Mouse (Mus musculus) neural tube, embryonic 14.5 days (tissue): ENCODE data around the gene Fam131a. TPM values are rescaled to one million over a fixed set of nuclear protein-coding genes. Genes with fewer than 3 reads are reported as not detected.
"Not testable (repeated sequence)": the region's sequence is repeated elsewhere in the genome, so short reads cannot be mapped to it uniquely, and the experiment has no call there.

Experiments
- ATAC-seq: fragments of 200-750 bp; cut with Nextera tagmentation; 2 replicates; pipeline ENCODE4 v1.8.0; 2017; ENCODE audit warnings: low read depth, mild to moderate bottlenecking, moderate TSS enrichment, moderate library complexity
- H3K27ac ChIP-seq: fragments of 300-500 bp; sonication (generic); 2 replicates; pipeline ENCODE4 v1.5.1; 2014; ENCODE audit warnings: low read depth, mild to moderate bottlenecking, control low read depth, low read length, moderate library complexity, mixed read lengths
- H3K27me3 ChIP-seq: fragments of 300-500 bp; sonication (generic); 2 replicates; pipeline ENCODE4 v1.6.1; 2014; ENCODE audit warnings: low read length; ENCODE audit not compliant: control insufficient read depth, insufficient read depth
- H3K36me3 ChIP-seq: fragments of 300-500 bp; sonication (generic); 2 replicates; pipeline ENCODE4 v1.6.1; 2014; ENCODE audit warnings: low read length, mixed read lengths; ENCODE audit not compliant: control insufficient read depth, insufficient read depth
- H3K4me1 ChIP-seq: fragments of 300-500 bp; sonication (generic); 2 replicates; pipeline ENCODE4 v1.6.1; 2014; ENCODE audit warnings: low read length; ENCODE audit not compliant: control insufficient read depth, insufficient read depth
- H3K4me2 ChIP-seq: fragments of 300-500 bp; sonication (generic); 2 replicates; pipeline ENCODE4 v1.6.1; 2014; ENCODE audit warnings: mild to moderate bottlenecking, low read depth, low read length, control low read depth
- H3K4me3 ChIP-seq: fragments of 300-500 bp; sonication (generic); 2 replicates; pipeline ENCODE4 v1.5.1; 2014; ENCODE audit warnings: low read depth, low read length, control low read depth, mixed read lengths
- H3K9ac ChIP-seq: fragments of 300-500 bp; sonication (generic); replicated peaks from 2 replicates; pipeline ENCODE4 v1.6.1; 2014; ENCODE audit warnings: low read depth, mild to moderate bottlenecking, control low read depth, low read length, mixed read lengths
- H3K9me3 ChIP-seq: fragments of 300-500 bp; sonication (generic); 2 replicates; pipeline ENCODE4 v1.6.1; 2016; ENCODE audit warnings: low read length; ENCODE audit not compliant: control insufficient read depth
- WGBS: fragments of 180-500 bp; shearing (Covaris S2); extraction: QIAGEN DNeasy Blood & Tissue Kit; methylation state at CpG from one replicate; pipeline ENCODE4 v1.1.7; 2014; 5-methylcytosine and 5-hydroxymethylcytosine counted together
- polyA plus RNA-seq: library from polyadenylated mRNA; unstranded; fragments of >200 nt; fragmentation: Nextera tagmentation; extraction: Ambion mirVana; gene quantifications from 2 replicates; pipeline ENCODE4 v1.2.1, GENCODE M21; 2014

Fam131a gene
- polyA plus RNA-seq: 42.5 and 48.2 TPM in 2 replicates

GRCm38 (mm10) chr16:20693111-20693701 lies at the start of gene Fam131a:
TSS of gene Fam131a (plus strand) at chr16:20693241.
- Histone ChIP-seq H3K4me1 (peaks cover 35% of the 10 kb centered on the region), H3K4me2 (peak within 1 kb of the TSS; percentile 86), H3K27me3 (no peaks in the 10 kb centered on the region), H3K4me3 (peak within 1 kb of the TSS; percentile 59), H3K9me3 (no peaks in the 10 kb centered on the region), H3K9ac (peak within 1 kb of the TSS; percentile 74), H3K27ac (peak within 1 kb of the TSS; percentile 94), H3K36me3 (peaks cover 23% of the 10 kb centered on the region)
- under 1% methylated on average over 35 of the region's 37 CpGs for WGBS
- peak; percentile 94 for ATAC-seq

- Histone ChIP-seq H3K4me3 (no peak overlapping the region), H3K9me3 (no peaks in the 10 kb centered on the region), H3K4me1 (no peaks in the 10 kb centered on the region), H3K4me2 (no peak overlapping the region), H3K27me3 (no peaks in the 10 kb centered on the region), H3K36me3 (peaks cover 3% of the 10 kb centered on the region; the same call in 1 of the 2 replicates), H3K27ac (no peak overlapping the region), H3K9ac (no peak overlapping the region)
- no peak for ATAC-seq
- 90% methylated on average over 7 of the region's 7 CpGs for WGBS
Observed at GRCm38 (mm10) chr16:20643911-20644310, 49.1 kb upstream of the Fam131a start.

DNA sequence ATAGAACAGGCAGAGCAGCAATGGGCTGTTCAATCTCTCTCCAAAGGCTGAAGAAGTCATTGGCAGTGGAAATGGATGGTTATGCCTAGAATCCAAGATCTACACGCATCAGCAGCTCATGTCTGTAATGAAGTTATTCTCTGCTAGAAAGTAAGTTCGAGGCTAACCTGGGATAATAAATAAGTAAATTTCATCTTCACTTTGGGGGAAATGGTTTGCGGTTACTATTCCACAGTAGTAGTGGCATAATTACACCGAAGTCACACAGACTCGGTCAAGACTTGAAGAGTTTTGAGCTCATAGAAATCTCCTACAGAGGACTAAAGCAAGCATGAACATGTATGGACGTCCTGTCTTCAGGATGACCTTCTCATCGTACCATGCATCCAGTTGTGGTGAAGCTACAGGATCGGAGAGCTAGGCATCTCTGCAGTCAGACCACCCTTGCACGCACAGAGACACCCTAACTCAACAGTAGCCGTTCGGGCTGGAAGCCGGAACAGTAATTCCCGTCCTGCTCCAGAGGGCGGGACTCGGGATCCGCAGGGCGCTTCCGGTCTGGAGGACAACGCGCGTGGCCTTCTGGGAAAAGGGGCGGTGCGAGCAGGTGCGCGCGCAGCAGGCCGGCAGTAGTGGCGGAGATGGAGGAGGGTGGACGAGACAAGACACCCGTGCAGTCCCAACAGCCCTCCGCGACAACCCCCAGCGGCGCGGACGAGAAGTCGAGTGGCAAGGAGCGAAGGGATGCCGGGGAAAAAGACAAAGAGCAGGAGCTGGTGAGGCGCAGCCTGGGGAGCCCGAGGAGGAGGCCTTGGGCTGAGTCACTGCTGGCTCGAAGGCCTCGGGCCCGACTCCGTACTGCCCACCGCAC lies 41.7 kb upstream of the Fam131a start, which contains the start of gene Psmd2:
Gene Psmd2, plus strand, starts transcription at position 577 of the 871 bp plus-strand sequence.
- WGBS: 2% methylated on average over 45 of the region's 46 CpGs
- H3K27ac ChIP-seq: peak within 1 kb of the TSS; percentile 79
- H3K36me3 ChIP-seq: peaks cover 16% of the 10 kb centered on the region
- no peaks in the 10 kb centered on the region for H3K27me3 ChIP-seq
- no peaks in the 10 kb centered on the region for H3K9me3 ChIP-seq
- peak; percentile 98 for ATAC-seq
- peak within 1 kb of the TSS; percentile 86 for H3K9ac ChIP-seq
- H3K4me3 ChIP-seq: peak within 1 kb of the TSS; percentile 87
- peak within 1 kb of the TSS; percentile 93 for H3K4me2 ChIP-seq
- H3K4me1 ChIP-seq: peaks cover 14% of the 10 kb centered on the region

- ATAC-seq: no peak
- no peaks in the 10 kb centered on the region for H3K27me3 ChIP-seq
- no peaks in the 10 kb centered on the region for H3K9me3 ChIP-seq
- H3K4me1 ChIP-seq: peaks cover 14% of the 10 kb centered on the region
- peak overlapping the region; percentile 87 for H3K4me3 ChIP-seq
- H3K4me2 ChIP-seq: peak overlapping the region; percentile 93
- WGBS: 11% methylated on average over 11 of the region's 12 CpGs
- H3K36me3 ChIP-seq: peaks cover 22% of the 10 kb centered on the region
- H3K9ac ChIP-seq: peak overlapping the region; percentile 86
- H3K27ac ChIP-seq: no peak overlapping the region; the same call in 1 of the 2 replicates
Observed at GRCm38 (mm10) chr16:20651947-20652310, 41.1 kb upstream of the Fam131a start.

GRCm38 (mm10) chr16:20653315-20653714 lies 39.7 kb upstream of the Fam131a start:
- Histone ChIP-seq H3K27me3 (no peaks in the 10 kb centered on the region), H3K27ac (no peak overlapping the region), H3K36me3 (peaks cover 34% of the 10 kb centered on the region), H3K4me3 (no peak overlapping the region), H3K9ac (no peak overlapping the region), H3K9me3 (no peaks in the 10 kb centered on the region), H3K4me2 (no peak overlapping the region), H3K4me1 (peaks cover 14% of the 10 kb centered on the region)
- ATAC-seq: no peak
- 56% methylated on average over 2 of the region's 2 CpGs for WGBS

GRCm38 (mm10) chr16:20657661-20658060 lies 35.4 kb upstream of the Fam131a start:
- H3K4me1 ChIP-seq: peaks cover 4% of the 10 kb centered on the region
- no peak overlapping the region for H3K27ac ChIP-seq
- no peak overlapping the region for H3K9ac ChIP-seq
- H3K27me3 ChIP-seq: no peaks in the 10 kb centered on the region
- WGBS: 92% methylated on average over 4 of the region's 4 CpGs
- H3K4me3 ChIP-seq: no peak overlapping the region
- ATAC-seq: no peak
- peaks cover 74% of the 10 kb centered on the region for H3K36me3 ChIP-seq
- H3K9me3 ChIP-seq: no peaks in the 10 kb centered on the region
- H3K4me2 ChIP-seq: no peak overlapping the region

- not testable (repeated sequence) for H3K9me3 ChIP-seq, H3K27ac ChIP-seq, H3K4me3 ChIP-seq, H3K36me3 ChIP-seq, H3K9ac ChIP-seq, H3K4me1 ChIP-seq, H3K4me2 ChIP-seq, ATAC-seq, H3K27me3 ChIP-seq
- WGBS: 96% methylated on average over 5 of the region's 6 CpGs
Observed at GRCm38 (mm10) chr16:20668013-20668412, 25.0 kb upstream of the Fam131a start, which contains the start of gene Eif4g1. TSS of gene Eif4g1 (plus strand) at chr16:20668313.

DNA sequence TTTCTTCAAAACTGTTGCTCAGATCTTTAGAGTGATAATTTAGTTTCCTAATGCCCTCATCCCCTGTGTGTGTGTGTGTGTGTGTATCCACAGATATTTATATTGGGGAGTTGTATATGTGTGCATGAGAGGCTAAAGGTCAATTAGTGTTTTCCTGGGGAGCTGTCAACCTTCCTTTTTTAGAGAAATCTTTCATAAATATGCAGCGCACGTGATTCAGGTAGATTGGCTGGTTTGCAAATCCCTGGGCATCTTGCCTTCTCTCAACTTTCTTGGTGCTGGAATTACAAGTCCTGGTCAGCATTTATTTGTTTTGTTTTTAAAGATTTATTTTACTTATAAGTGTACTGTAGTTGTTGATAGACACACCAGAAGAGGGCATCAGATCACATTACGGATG lies 22.8 kb upstream of the Fam131a start:
- no peaks in the 10 kb centered on the region for H3K9me3 ChIP-seq
- H3K9ac ChIP-seq: no peak overlapping the region
- peaks cover 13% of the 10 kb centered on the region for H3K4me1 ChIP-seq
- H3K4me2 ChIP-seq: no peak overlapping the region
- ATAC-seq: no peak
- no peak overlapping the region for H3K4me3 ChIP-seq
- H3K36me3 ChIP-seq: peaks cover 1% of the 10 kb centered on the region
- 90% methylated on average over 3 of the region's 3 CpGs for WGBS
- no peak overlapping the region for H3K27ac ChIP-seq
- H3K27me3 ChIP-seq: no peaks in the 10 kb centered on the region

GRCm38 (mm10) chr16:20671886-20672285 lies 21.2 kb upstream of the Fam131a start:
- H3K36me3 ChIP-seq: peaks cover 16% of the 10 kb centered on the region
- H3K4me1 ChIP-seq: peaks cover 13% of the 10 kb centered on the region
- H3K27me3 ChIP-seq: no peaks in the 10 kb centered on the region
- H3K4me3 ChIP-seq: peak overlapping the region; percentile 94; the same call in 1 of the 2 replicates
- no peak for ATAC-seq
- WGBS: 31% methylated on average over 6 of the region's 6 CpGs
- peak overlapping the region; percentile 50 for H3K4me2 ChIP-seq
- H3K9ac ChIP-seq: no peak overlapping the region
- H3K9me3 ChIP-seq: no peaks in the 10 kb centered on the region
- no peak overlapping the region for H3K27ac ChIP-seq
